Mouse (Mus musculus) liver, postnatal 0 days (tissue): ENCODE data around the gene Pip5kl1. TPM values are rescaled to one million over a fixed set of nuclear protein-coding genes. Genes with fewer than 3 reads are reported as not detected.
A peak's percentile ranks its signal among the peaks of the same experiment; 100 is the strongest.

ENCODE experiments used
- ATAC-seq: fragments of 200-750 bp; cut with Nextera tagmentation; 2 replicates; pipeline ENCODE4 v1.8.0; 2017; ENCODE audit warnings: mild to moderate bottlenecking, moderate library complexity
- DNase-seq: peaks from one replicate; pipeline ENCODE4 v3.0.0-alpha.2; 2016
- H3K27ac ChIP-seq: fragments of 300-500 bp; sonication (generic); 2 replicates; pipeline ENCODE4 v1.5.1; 2014; ENCODE audit warnings: antibody characterized with exemption, moderate library complexity, mild to moderate bottlenecking, low read depth
- H3K27me3 ChIP-seq: fragments of 300-500 bp; sonication (generic); 2 replicates; pipeline ENCODE4 v1.6.1; 2014; ENCODE audit warnings: low read length, control low read depth, mixed read lengths; ENCODE audit not compliant: insufficient read depth
- H3K36me3 ChIP-seq: fragments of 300-500 bp; sonication (generic); replicated peaks from 2 replicates; pipeline ENCODE4 v1.6.1; 2014; ENCODE audit warnings: mild to moderate bottlenecking, control low read depth, low read length, moderate library complexity, mixed read lengths; ENCODE audit not compliant: insufficient read depth
- H3K4me1 ChIP-seq: fragments of 300-500 bp; sonication (generic); 2 replicates; pipeline ENCODE4 v1.6.1; 2014; ENCODE audit warnings: antibody characterized with exemption, mild to moderate bottlenecking, control low read depth; ENCODE audit not compliant: insufficient read depth
- H3K4me2 ChIP-seq: fragments of 300-500 bp; sonication (generic); 2 replicates; pipeline ENCODE4 v1.6.1; 2014; ENCODE audit warnings: low read depth, mild to moderate bottlenecking, low read length, moderate library complexity, mixed read lengths
- H3K4me3 ChIP-seq: fragments of 300-500 bp; sonication (generic); 2 replicates; pipeline ENCODE4 v1.5.1; 2014; ENCODE audit warnings: low read depth, low read length
- H3K9ac ChIP-seq: fragments of 300-500 bp; sonication (generic); replicated peaks from 2 replicates; pipeline ENCODE4 v1.6.1; 2014; ENCODE audit warnings: mild to moderate bottlenecking, moderate library complexity
- H3K9me3 ChIP-seq: fragments of 300-500 bp; sonication (generic); 2 replicates; pipeline ENCODE4 v1.6.1; 2016; ENCODE audit warnings: mild to moderate bottlenecking, control low read depth, low read length, mixed read lengths
- CTCF ChIP-seq: sonication (generic); IDR thresholded peaks from 2 replicates; pipeline ENCODE4 v1.5.1; 2016; ENCODE audit warnings: antibody characterized with exemption, low read depth
- EP300 ChIP-seq: IDR thresholded peaks from 2 replicates; pipeline ENCODE4 v1.6.1; 2016; ENCODE audit warnings: antibody characterized with exemption, low read depth, mild to moderate bottlenecking
- WGBS: fragments of 180-500 bp; shearing (Covaris S2); extraction: QIAGEN DNeasy Blood & Tissue Kit; methylation state at CpG from one replicate; pipeline ENCODE4 v1.1.7; 2014; ENCODE audit not compliant: insufficient replicate concordance; 5-methylcytosine and 5-hydroxymethylcytosine counted together
- polyA plus RNA-seq: library from polyadenylated mRNA; unstranded; fragments of >200 nt; fragmentation: Nextera tagmentation; extraction: Ambion mirVana; gene quantifications from 2 replicates; pipeline ENCODE4 v1.2.1, GENCODE M21; 2015

The Pip5kl1 gene
- polyA plus RNA-seq, 1 experiment from 2014 or later, result not detected

DNA sequence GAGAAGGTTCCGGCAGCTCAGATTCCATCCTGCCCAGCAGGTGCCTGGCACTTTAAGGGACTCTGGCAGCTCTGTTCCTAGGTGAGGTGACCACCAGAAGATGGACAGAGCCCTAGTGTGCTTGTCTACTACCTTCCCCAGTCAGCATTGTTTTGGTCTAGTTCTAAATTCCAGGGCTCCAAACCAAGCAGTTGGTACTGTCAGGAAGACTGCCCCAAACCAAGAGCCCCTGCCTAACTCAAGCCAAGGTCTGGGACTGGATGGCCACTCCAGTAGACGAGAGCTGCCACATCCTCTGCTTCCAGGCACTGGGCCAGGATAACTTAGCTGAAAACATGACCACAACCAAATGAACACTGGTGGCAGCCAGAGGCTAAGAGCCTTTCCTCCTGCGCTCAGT, 5.7 kb upstream of the Pip5kl1 start:
- no peak overlapping the region for H3K4me2 ChIP-seq
- 83% methylated on average over 3 of the region's 3 CpGs for WGBS
- no peak overlapping the region for H3K4me3 ChIP-seq
- H3K27ac ChIP-seq, result no peak overlapping the region
- peaks cover 24% of the 10 kb centered on the region for H3K36me3 ChIP-seq
- DNase-seq (no peak), ATAC-seq (no peak)
- no peaks in the 10 kb centered on the region for H3K27me3 ChIP-seq
- TF ChIP-seq CTCF, result no peak
- TF ChIP-seq EP300, result no peak
- H3K9ac ChIP-seq, result no peak overlapping the region
- peaks cover 7% of the 10 kb centered on the region; the same call in 1 of the 2 replicates for H3K4me1 ChIP-seq
- no peaks in the 10 kb centered on the region for H3K9me3 ChIP-seq

DNA sequence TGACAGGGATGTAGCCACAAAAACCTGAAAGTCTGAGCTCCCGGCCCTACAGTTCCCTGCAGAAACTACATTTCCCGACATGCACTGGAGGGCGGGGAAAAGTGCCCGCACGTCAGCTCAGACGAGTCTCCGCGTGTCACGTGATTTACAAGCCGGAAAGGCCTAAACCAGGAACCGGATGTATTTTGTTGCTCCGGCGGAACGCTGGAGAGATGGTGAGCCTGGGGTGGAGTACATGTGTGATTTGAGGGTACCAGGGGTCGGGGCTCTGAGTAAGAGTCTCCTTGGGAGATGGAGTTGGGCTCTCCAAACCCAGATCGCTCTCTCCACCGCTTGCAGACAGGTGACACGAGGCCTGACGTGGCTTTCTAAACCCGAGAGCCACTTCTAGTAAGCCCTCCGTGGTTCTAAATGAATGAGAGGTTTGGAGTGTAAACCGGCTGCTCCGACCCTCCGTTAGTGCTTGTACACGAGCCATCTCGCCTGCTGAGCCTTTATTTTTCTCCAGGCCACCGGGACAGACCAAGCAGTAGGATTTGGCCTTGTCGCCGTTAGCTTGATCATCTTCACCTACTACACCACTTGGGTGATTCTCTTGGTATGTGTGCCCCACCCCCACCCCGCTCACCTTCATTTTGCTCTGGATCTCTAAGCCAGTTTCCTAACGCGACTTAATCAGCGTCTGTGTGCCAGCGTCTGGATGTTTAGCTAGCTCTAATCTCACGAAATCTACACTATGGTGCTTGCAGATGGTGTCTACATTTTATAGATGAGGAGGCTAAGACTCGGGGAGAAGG, 3.7 kb upstream of the Pip5kl1 start, which contains the start of gene Dpm2:
Dpm2 (plus strand) TSS at position 161 of the 797 bp plus-strand sequence.
- Histone ChIP-seq H3K4me2 (peak within 1 kb of the TSS; percentile 86), H3K4me1 (peaks cover 15% of the 10 kb centered on the region; the same call in 1 of the 2 replicates), H3K27me3 (peaks cover 8% of the 10 kb centered on the region; the same call in 1 of the 2 replicates), H3K9ac (peak within 1 kb of the TSS; percentile 85), H3K36me3 (peaks cover 19% of the 10 kb centered on the region), H3K27ac (peak within 1 kb of the TSS; percentile 71), H3K4me3 (peak within 1 kb of the TSS; percentile 86), H3K9me3 (no peaks in the 10 kb centered on the region)
- DNase-seq, result peak; percentile 92
- WGBS, result 2% methylated on average over 36 of the region's 36 CpGs
- ATAC-seq, result peak; percentile 86
- TF ChIP-seq CTCF (no peak), EP300 (peak; percentile 35; the same call in 1 of the 2 replicates)

DNA sequence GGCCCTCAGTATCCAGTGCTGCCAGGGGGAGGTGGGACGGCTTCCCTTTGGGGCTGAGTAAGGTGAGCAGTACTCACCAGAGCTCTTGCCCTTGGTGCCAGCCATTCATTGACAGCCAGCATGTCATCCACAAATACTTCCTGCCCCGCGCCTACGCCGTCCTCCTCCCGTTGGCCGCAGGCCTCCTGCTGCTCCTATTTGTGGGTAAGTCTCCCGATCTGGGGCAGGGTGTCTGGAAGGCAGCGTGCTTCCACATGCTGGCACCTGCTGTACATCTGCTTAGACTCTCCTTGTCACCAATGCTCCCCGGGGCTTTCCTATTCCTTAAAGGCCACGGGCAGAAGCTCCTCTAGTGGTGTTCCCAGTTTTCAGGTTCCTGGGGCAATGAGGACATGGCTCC, 2.4 kb upstream of the Pip5kl1 start:
- H3K27ac ChIP-seq, result no peak overlapping the region
- H3K27me3 ChIP-seq, result peaks cover 8% of the 10 kb centered on the region; the same call in 1 of the 2 replicates
- TF ChIP-seq CTCF, result no peak
- no peak for TF ChIP-seq EP300
- ATAC-seq, result no peak
- H3K36me3 ChIP-seq, result peaks cover 11% of the 10 kb centered on the region
- H3K4me3 ChIP-seq, result no peak overlapping the region
- no peaks in the 10 kb centered on the region for H3K9me3 ChIP-seq
- H3K4me2 ChIP-seq, result no peak overlapping the region
- H3K9ac ChIP-seq, result peak overlapping the region; percentile 85; the same call in 1 of the 2 replicates
- DNase-seq, result no peak
- 86% methylated on average over 11 of the region's 11 CpGs for WGBS
- H3K4me1 ChIP-seq, result peaks cover 15% of the 10 kb centered on the region; the same call in 1 of the 2 replicates

DNA sequence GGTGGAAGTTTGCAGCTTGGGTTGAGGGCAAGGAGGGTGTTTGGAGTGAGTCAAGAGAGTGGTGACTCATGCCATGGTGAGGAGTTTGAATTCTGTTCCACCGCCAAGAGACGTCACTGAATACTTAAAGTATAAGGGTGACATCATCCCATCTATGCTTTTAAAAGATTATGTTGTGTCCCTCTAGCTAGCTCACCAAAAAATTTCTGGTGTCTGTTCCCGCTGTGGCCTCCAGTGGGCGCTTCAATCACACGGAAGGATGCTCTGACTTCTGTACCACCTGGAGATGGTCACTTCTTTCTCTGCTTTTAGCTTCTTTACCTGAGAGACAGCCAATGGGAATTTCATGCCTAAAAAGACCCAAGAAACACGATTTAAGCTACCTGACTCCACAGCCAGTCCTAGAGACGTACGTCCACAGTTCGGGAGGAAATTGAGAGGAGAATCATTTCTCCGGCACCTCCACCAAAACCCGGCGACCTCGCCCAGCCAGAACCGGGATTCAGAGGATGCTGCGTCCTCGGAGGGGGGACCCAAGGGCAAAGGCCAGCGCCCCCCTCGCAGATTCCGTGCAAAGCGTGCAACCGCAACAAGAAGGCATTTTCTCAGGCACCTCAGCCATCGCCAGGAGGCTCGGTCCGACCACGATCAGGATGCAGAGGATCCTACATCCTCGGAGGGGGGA, 446 bp downstream of the Pip5kl1 start:
- peaks cover 15% of the 10 kb centered on the region; the same call in 1 of the 2 replicates for H3K4me1 ChIP-seq
- peak overlapping the region; percentile 61 for H3K4me2 ChIP-seq
- H3K4me3 ChIP-seq, result peak overlapping the region; percentile 11; the same call in 1 of the 2 replicates
- no peak overlapping the region for H3K9ac ChIP-seq
- WGBS, result 4% methylated on average over 26 of the region's 26 CpGs
- TF ChIP-seq EP300 (no peak), CTCF (peak; percentile 73)
- no peak overlapping the region for H3K27ac ChIP-seq
- peaks cover 16% of the 10 kb centered on the region for H3K27me3 ChIP-seq
- peak; percentile 58 for DNase-seq
- peaks cover 5% of the 10 kb centered on the region; the same call in 1 of the 2 replicates for H3K36me3 ChIP-seq
- no peaks in the 10 kb centered on the region for H3K9me3 ChIP-seq
- ATAC-seq, result no peak

DNA sequence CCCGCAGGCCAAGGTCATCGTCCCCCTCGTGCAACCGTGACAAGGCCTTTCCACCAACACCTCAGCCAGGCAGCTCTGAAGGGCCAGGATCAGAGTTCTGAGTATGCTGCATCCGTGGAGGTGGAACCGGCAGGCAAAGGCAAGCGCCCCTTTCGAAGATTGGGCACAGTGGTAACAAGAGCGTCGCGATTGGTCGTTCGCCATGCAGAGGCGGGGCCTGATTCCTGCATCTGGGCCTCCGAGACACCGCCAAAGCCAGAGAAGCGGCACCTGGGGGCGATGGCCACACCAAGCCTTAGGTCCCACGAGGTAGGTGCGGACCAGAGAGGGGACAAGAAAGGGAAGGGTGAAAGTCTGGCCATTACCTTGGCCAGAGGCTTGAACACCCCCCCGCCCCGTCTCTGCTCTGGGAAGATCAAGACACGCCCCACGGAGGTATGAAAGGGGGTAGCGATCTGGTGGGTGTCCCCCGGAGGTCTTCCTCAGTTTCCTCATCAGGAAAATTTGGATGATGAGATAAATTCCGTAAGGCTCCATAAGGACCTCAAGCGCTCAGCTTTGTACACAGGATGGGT, 1.1 kb downstream of the Pip5kl1 start, which contains the start of gene 9430097D07Rik:
9430097D07Rik (minus strand) TSS at position 99 of the 575 bp plus-strand sequence.
- Histone ChIP-seq H3K4me3 (peak within 1 kb of the TSS; percentile 11; the same call in 1 of the 2 replicates), H3K27ac (no peak within 1 kb of the TSS), H3K36me3 (peaks cover 5% of the 10 kb centered on the region; the same call in 1 of the 2 replicates), H3K9ac (no peak within 1 kb of the TSS), H3K4me1 (peaks cover 15% of the 10 kb centered on the region; the same call in 1 of the 2 replicates), H3K4me2 (peak within 1 kb of the TSS; percentile 61), H3K27me3 (peaks cover 17% of the 10 kb centered on the region), H3K9me3 (no peaks in the 10 kb centered on the region)
- DNase-seq (peak; percentile 46), ATAC-seq (peak; percentile 24)
- 16% methylated on average over 28 of the region's 28 CpGs for WGBS
- TF ChIP-seq CTCF (no peak), EP300 (no peak)

DNA sequence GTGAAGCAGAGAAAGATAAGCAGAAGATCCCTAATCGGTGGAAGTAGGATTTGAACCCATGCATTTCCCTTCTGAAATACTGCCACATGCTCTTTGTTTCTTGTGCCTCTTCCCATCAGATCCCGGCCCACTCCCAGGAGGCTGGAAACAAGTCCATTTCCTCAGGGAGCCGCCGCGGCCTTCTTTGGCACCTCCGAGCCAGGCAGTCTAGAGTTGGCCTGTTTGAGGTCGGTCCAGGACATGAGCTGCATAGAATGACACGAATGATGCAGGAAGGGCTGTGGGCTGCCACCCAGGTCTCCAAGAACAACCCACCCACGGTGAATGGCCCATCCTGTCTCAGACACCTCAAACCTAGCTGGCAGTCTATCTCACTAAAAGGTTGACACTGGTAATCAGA, 1.9 kb downstream of the Pip5kl1 start:
- WGBS, result 73% methylated on average over 9 of the region's 9 CpGs
- H3K27me3 ChIP-seq, result peaks cover 17% of the 10 kb centered on the region
- H3K4me1 ChIP-seq, result peaks cover 12% of the 10 kb centered on the region; the same call in 1 of the 2 replicates
- H3K9ac ChIP-seq, result no peak overlapping the region
- no peak overlapping the region for H3K4me3 ChIP-seq
- peaks cover 5% of the 10 kb centered on the region; the same call in 1 of the 2 replicates for H3K36me3 ChIP-seq
- ATAC-seq (no peak), DNase-seq (no peak)
- TF ChIP-seq EP300 (no peak), CTCF (no peak)
- H3K4me2 ChIP-seq, result no peak overlapping the region
- no peaks in the 10 kb centered on the region for H3K9me3 ChIP-seq
- H3K27ac ChIP-seq, result no peak overlapping the region
